Mouse (Mus musculus) heart, embryonic 12.5 days (tissue): ENCODE results near the gene 4930402H24Rik. TPM values are rescaled to one million over a fixed set of nuclear protein-coding genes. Genes with fewer than 3 reads are reported as not detected.
A peak's percentile ranks its signal among the peaks of the same experiment; 100 is the strongest.

Experiments
- ATAC-seq: fragments of 200-750 bp; cut with Nextera tagmentation; 2 replicates; pipeline ENCODE4 v1.8.0; 2017; ENCODE audit warnings: moderate TSS enrichment, moderate library complexity; ENCODE audit not compliant: insufficient number of reproducible peaks, low FRiP score
- H3K27ac ChIP-seq: fragments of 300-500 bp; sonication (generic); 2 replicates; pipeline ENCODE4 v1.5.1; 2016; ENCODE audit warnings: mild to moderate bottlenecking, moderate library complexity; ENCODE audit not compliant: poor library complexity, severe bottlenecking
- H3K27me3 ChIP-seq: fragments of 300-500 bp; sonication (generic); replicated peaks from 2 replicates; pipeline ENCODE4 v1.6.1; 2016; ENCODE audit warnings: mild to moderate bottlenecking, moderate library complexity
- H3K36me3 ChIP-seq: fragments of 300-500 bp; sonication (generic); 2 replicates; pipeline ENCODE4 v1.6.1; 2016; ENCODE audit warnings: mild to moderate bottlenecking, moderate library complexity
- H3K4me1 ChIP-seq: fragments of 300-500 bp; sonication (generic); replicated peaks from 2 replicates; pipeline ENCODE4 v1.6.1; 2016; ENCODE audit warnings: mild to moderate bottlenecking
- H3K4me2 ChIP-seq: fragments of 300-500 bp; sonication (generic); 2 replicates; pipeline ENCODE4 v1.6.1; 2016; ENCODE audit warnings: mild to moderate bottlenecking, moderate library complexity
- H3K4me3 ChIP-seq: fragments of 300-500 bp; sonication (generic); 2 replicates; pipeline ENCODE4 v1.5.1; 2016; ENCODE audit warnings: mild to moderate bottlenecking
- H3K9ac ChIP-seq: fragments of 300-500 bp; sonication (generic); 2 replicates; pipeline ENCODE4 v1.6.1; 2016; ENCODE audit warnings: mild to moderate bottlenecking, moderate library complexity
- H3K9me3 ChIP-seq: fragments of 300-500 bp; sonication (generic); replicated peaks from 2 replicates; pipeline ENCODE4 v1.6.1; 2016; ENCODE audit warnings: mild to moderate bottlenecking, moderate library complexity
- WGBS: fragments of 180-500 bp; shearing (Covaris S2); methylation state at CpG from one replicate; pipeline ENCODE4 v1.1.7; 2016; 5-methylcytosine and 5-hydroxymethylcytosine counted together
- polyA plus RNA-seq: library from polyadenylated mRNA; unstranded; fragments of >200 nt; fragmentation: Nextera tagmentation; extraction: Ambion mirVana; gene quantifications from 2 replicates; pipeline ENCODE4 v1.2.1, GENCODE M21; 2016

Gene 4930402H24Rik
- polyA plus RNA-seq, 1 experiment from 2014 or later: 61.1 TPM

- 2% methylated on average over 31 of the region's 31 CpGs for WGBS
- no peak for ATAC-seq
Observed at GRCm38 (mm10) chr2:130696700-130697152, 209.5 kb downstream of the 4930402H24Rik start.

DNA sequence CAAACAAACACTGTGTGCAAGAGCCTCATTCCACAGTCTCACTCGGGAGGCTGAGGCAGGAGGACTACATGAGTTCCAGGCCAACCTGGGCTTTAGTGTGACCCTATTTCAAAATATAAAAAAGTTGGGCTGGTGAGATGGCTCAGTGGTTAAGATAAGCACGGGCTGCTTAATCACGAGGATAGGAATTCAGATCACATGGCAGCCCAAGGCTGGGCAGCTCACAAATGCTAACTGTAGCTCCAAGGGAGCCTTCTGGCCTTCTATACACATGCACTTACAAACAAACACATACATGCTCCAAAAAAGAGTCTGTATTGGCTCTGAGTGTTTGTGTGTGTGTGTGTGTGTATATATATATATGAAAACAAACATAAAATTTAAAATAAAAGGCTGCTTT lies 212.6 kb downstream of the 4930402H24Rik start:
- Histone ChIP-seq H3K27ac (no peak overlapping the region), H3K36me3 (no peaks in the 10 kb centered on the region), H3K4me2 (no peak overlapping the region), H3K27me3 (peaks cover 52% of the 10 kb centered on the region), H3K9me3 (no peaks in the 10 kb centered on the region), H3K9ac (no peak overlapping the region), H3K4me3 (no peak overlapping the region), H3K4me1 (peaks cover 16% of the 10 kb centered on the region)
- no peak for ATAC-seq
- WGBS: 32% methylated on average over 3 of the region's 3 CpGs

More at GRCm38 (mm10) chr2:130696700-130697152, 209.5 kb downstream of the 4930402H24Rik start:
- Histone ChIP-seq H3K9ac (peak overlapping the region; percentile 61), H3K27me3 (peaks cover 70% of the 10 kb centered on the region), H3K4me1 (peaks cover 16% of the 10 kb centered on the region), H3K36me3 (no peaks in the 10 kb centered on the region), H3K4me2 (peak overlapping the region; percentile 99), H3K4me3 (peak overlapping the region; percentile 63), H3K9me3 (no peaks in the 10 kb centered on the region), H3K27ac (no peak overlapping the region)

- Histone ChIP-seq H3K9me3 (no peaks in the 10 kb centered on the region), H3K36me3 (peaks cover 9% of the 10 kb centered on the region), H3K4me2 (no peak overlapping the region), H3K27ac (no peak overlapping the region), H3K9ac (no peak overlapping the region), H3K27me3 (peaks cover 6% of the 10 kb centered on the region; the same call in 1 of the 2 replicates), H3K4me3 (no peak overlapping the region), H3K4me1 (no peaks in the 10 kb centered on the region)
- ATAC-seq: no peak
- 52% methylated on average over 2 of the region's 2 CpGs for WGBS
Observed at GRCm38 (mm10) chr2:130689011-130689410, 217.2 kb downstream of the 4930402H24Rik start.

- Histone ChIP-seq H3K4me3 (no peak overlapping the region), H3K4me1 (no peaks in the 10 kb centered on the region), H3K27me3 (no peaks in the 10 kb centered on the region), H3K4me2 (no peak overlapping the region), H3K9me3 (no peaks in the 10 kb centered on the region), H3K27ac (no peak overlapping the region), H3K9ac (no peak overlapping the region), H3K36me3 (peaks cover 38% of the 10 kb centered on the region)
- no peak for ATAC-seq
- WGBS: 84% methylated on average over 9 of the region's 9 CpGs
Observed at GRCm38 (mm10) chr2:130685426-130685825, 220.8 kb downstream of the 4930402H24Rik start.

DNA sequence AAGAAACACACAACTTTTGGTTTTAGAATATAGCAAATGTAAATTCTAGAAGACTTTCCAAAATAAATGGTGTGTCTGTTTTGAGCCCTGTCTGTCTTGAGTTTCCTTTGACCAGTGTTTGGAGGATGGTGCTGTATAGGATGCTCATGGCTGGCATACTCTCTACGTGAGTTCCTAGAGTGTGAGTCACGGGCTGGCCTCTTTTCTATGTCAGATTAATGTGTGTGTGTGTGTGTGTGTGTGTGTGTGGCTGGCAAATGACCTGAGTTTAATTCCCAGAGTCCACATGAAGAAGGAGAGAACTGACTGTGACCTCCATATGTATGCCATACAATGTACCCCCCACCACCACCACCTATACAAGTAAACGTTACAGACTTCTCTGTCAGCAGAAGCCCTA lies 224.7 kb downstream of the 4930402H24Rik start:
- no peaks in the 10 kb centered on the region for H3K4me1 ChIP-seq
- no peaks in the 10 kb centered on the region for H3K27me3 ChIP-seq
- peaks cover 76% of the 10 kb centered on the region for H3K36me3 ChIP-seq
- H3K9me3 ChIP-seq: no peaks in the 10 kb centered on the region
- WGBS: 85% methylated on average over 3 of the region's 3 CpGs
- no peak for ATAC-seq
- no peak overlapping the region for H3K4me3 ChIP-seq
- no peak overlapping the region for H3K9ac ChIP-seq
- no peak overlapping the region for H3K4me2 ChIP-seq
- H3K27ac ChIP-seq: no peak overlapping the region

DNA sequence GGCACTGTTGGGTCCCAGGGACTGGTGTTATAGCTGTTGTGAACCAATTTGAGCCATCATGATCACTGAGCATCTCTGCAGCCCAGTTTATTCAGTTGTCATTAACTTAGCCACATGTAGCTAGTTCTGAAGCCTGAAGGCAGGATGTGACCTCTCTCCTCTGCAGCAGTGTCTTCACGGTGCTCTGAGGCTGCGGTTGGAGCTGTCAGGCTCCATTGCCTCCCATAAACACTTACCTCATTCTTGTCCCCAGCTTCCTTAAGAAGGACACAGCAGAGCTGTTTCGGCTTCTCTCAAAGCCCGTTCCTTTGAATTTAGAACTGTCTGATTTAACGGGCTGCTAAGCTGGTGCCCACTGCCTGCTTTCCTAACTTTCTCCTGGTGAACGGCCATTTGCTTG lies 226.3 kb downstream of the 4930402H24Rik start:
- no peak overlapping the region for H3K9ac ChIP-seq
- no peak for ATAC-seq
- no peaks in the 10 kb centered on the region for H3K9me3 ChIP-seq
- H3K36me3 ChIP-seq: peaks cover 87% of the 10 kb centered on the region
- H3K27me3 ChIP-seq: no peaks in the 10 kb centered on the region
- 90% methylated on average over 6 of the region's 6 CpGs for WGBS
- no peak overlapping the region for H3K27ac ChIP-seq
- H3K4me2 ChIP-seq: no peak overlapping the region
- no peaks in the 10 kb centered on the region for H3K4me1 ChIP-seq
- H3K4me3 ChIP-seq: no peak overlapping the region

GRCm38 (mm10) chr2:130679154-130679553 lies 227.1 kb downstream of the 4930402H24Rik start:
- no peaks in the 10 kb centered on the region for H3K9me3 ChIP-seq
- H3K27me3 ChIP-seq: no peaks in the 10 kb centered on the region
- 93% methylated on average over 12 of the region's 12 CpGs for WGBS
- H3K9ac ChIP-seq: no peak overlapping the region
- H3K4me1 ChIP-seq: no peaks in the 10 kb centered on the region
- H3K4me2 ChIP-seq: no peak overlapping the region
- no peak overlapping the region for H3K27ac ChIP-seq
- H3K4me3 ChIP-seq: no peak overlapping the region
- ATAC-seq: no peak
- H3K36me3 ChIP-seq: peaks cover 92% of the 10 kb centered on the region

DNA sequence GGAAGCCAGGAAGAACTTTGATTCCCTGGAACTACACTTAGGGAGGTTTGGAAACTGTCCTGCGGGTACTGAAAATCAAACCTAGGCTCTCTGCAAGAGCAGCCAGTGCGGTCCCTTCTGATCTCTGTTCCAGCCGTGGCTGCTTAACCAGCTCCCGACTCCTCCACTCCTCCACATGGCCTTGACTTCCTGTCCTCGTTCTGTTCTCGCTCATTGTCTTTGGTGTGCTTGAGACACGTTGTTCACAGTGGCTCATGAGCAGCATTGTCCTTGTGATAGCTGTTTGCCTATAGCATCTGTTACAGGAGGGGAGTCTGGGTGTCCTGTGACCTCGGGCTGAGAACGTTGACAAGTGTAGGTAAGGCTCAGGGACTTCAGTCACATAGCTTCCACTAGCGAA lies 229.0 kb downstream of the 4930402H24Rik start:
- Histone ChIP-seq H3K4me3 (no peak overlapping the region), H3K4me2 (no peak overlapping the region), H3K9me3 (no peaks in the 10 kb centered on the region), H3K9ac (no peak overlapping the region), H3K4me1 (no peaks in the 10 kb centered on the region), H3K27ac (no peak overlapping the region), H3K36me3 (peaks cover 96% of the 10 kb centered on the region), H3K27me3 (no peaks in the 10 kb centered on the region)
- WGBS: 77% methylated on average over 10 of the region's 10 CpGs
- no peak for ATAC-seq

- Histone ChIP-seq H3K27me3 (no peaks in the 10 kb centered on the region), H3K9ac (peak within 1 kb of the TSS; percentile 79), H3K27ac (peak within 1 kb of the TSS; percentile 40; the same call in 1 of the 2 replicates), H3K4me1 (peaks cover 23% of the 10 kb centered on the region), H3K4me3 (peak within 1 kb of the TSS; percentile 79), H3K9me3 (no peaks in the 10 kb centered on the region), H3K36me3 (peaks cover 14% of the 10 kb centered on the region), H3K4me2 (peak within 1 kb of the TSS; percentile 72)
- under 1% methylated on average over 31 of the region's 31 CpGs for WGBS
- peak; percentile 74 for ATAC-seq
Observed at GRCm38 (mm10) chr2:130667559-130667958, 238.6 kb downstream of the 4930402H24Rik start, which contains the start of gene Itpa. Gene Itpa, plus strand, starts transcription at chr2:130667610.

GRCm38 (mm10) chr2:130664102-130664701 lies 242.0 kb downstream of the 4930402H24Rik start, which contains the start of gene Ddrgk1:
Gene Ddrgk1, minus strand, starts transcription at chr2:130664659.
- Histone ChIP-seq H3K27ac (peak within 1 kb of the TSS; percentile 98), H3K4me3 (peak within 1 kb of the TSS; percentile 60), H3K9me3 (no peaks in the 10 kb centered on the region), H3K27me3 (no peaks in the 10 kb centered on the region), H3K36me3 (peaks cover 33% of the 10 kb centered on the region), H3K9ac (peak within 1 kb of the TSS; percentile 81), H3K4me2 (peak within 1 kb of the TSS; percentile 69), H3K4me1 (peaks cover 23% of the 10 kb centered on the region)
- ATAC-seq: peak; percentile 96
- WGBS: under 1% methylated on average over 40 of the region's 40 CpGs

DNA sequence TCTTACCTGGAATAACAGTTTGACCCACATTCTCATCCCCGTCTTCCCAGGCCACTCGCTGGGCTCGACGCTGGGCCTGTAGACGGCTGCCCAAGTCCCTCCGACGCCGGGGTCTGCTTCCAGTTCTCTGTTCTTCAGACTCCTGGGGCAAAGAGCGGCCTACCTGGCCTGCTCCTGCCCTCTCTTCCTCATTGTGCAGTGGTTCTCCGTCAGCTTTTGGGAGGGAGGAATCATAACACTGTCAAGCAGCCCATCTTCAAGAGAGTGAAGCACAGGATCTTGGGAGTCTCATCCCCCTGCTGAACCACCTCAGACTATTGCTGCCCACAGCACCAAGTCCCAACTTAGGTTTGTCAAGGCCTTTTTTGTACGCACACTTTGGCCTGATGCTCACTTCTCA lies 242.9 kb downstream of the 4930402H24Rik start:
- H3K9me3 ChIP-seq: no peaks in the 10 kb centered on the region
- WGBS: 86% methylated on average over 11 of the region's 11 CpGs
- no peaks in the 10 kb centered on the region for H3K27me3 ChIP-seq
- peaks cover 21% of the 10 kb centered on the region for H3K4me1 ChIP-seq
- H3K9ac ChIP-seq: peak overlapping the region; percentile 81
- H3K27ac ChIP-seq: no peak overlapping the region
- H3K36me3 ChIP-seq: peaks cover 41% of the 10 kb centered on the region
- no peak for ATAC-seq
- H3K4me3 ChIP-seq: peak overlapping the region; percentile 60
- H3K4me2 ChIP-seq: peak overlapping the region; percentile 69
